Mouse (Mus musculus): ENCODE measurements at regions not wholly inside any gene's neighbourhood (a gene's known extent, or its start where the extent isn't known, plus 50 kb on each side); places are given as distances from the start of the nearest gene placed in this dataset.

- no peak overlapping the region for H3K4me3 ChIP-seq (replicated peaks; ENCODE audit: extremely low read depth, low read depth, low read length)
- WGBS, result 45% methylated on average over 14 of the region's 14 CpGs
- DNase-seq, result peak; percentile 3
- TF ChIP-seq CTCF (IDR thresholded peaks at IDR 0.05; ENCODE audit: insufficient read depth, low read length) (no peak), POLR2A (IDR thresholded peaks at IDR 0.05; ENCODE audit: borderline replicate concordance, extremely low read depth, low read depth, low read length) (no peak)
- H3K4me1 ChIP-seq (ENCODE audit: control insufficient read depth, insufficient read depth, low read length), result no peaks in the 10 kb centered on the region
Observed at GRCm38 (mm10) chr8:66777115-66777877, 80.3 kb downstream of the Npy1r start.

- 88% methylated on average over 1 of the region's 1 CpGs for WGBS
- H3K4me3 ChIP-seq (replicated peaks; ENCODE audit: extremely low read depth, low read depth, low read length), result no peak overlapping the region
- no peak for TF ChIP-seq POLR2A (IDR thresholded peaks at IDR 0.05; ENCODE audit: borderline replicate concordance, extremely low read depth, low read depth, low read length)
- TF ChIP-seq CTCF (IDR thresholded peaks at IDR 0.05; ENCODE audit: insufficient read depth, low read length), result no peak
- DNase-seq, result no peak
- no peaks in the 10 kb centered on the region for H3K4me1 ChIP-seq (ENCODE audit: control insufficient read depth, insufficient read depth, low read length)
Observed at GRCm38 (mm10) chr8:66779622-66780021, 80.4 kb upstream of the Naf1 start.

- no peaks in the 10 kb centered on the region for H3K4me1 ChIP-seq (ENCODE audit: control insufficient read depth, insufficient read depth, low read length)
- TF ChIP-seq CTCF (IDR thresholded peaks at IDR 0.05; ENCODE audit: insufficient read depth, low read length), result no peak
- TF ChIP-seq POLR2A (IDR thresholded peaks at IDR 0.05; ENCODE audit: borderline replicate concordance, extremely low read depth, low read depth, low read length), result no peak
- WGBS, result 45% methylated on average over 2 of the region's 2 CpGs
- no peak for DNase-seq
- no peak overlapping the region for H3K4me3 ChIP-seq (replicated peaks; ENCODE audit: extremely low read depth, low read depth, low read length)
Observed at GRCm38 (mm10) chr8:66782656-66783055, 77.4 kb upstream of the Naf1 start.

GRCm38 (mm10) chr8:66785996-66786395, 74.0 kb upstream of the Naf1 start:
- TF ChIP-seq CTCF (IDR thresholded peaks at IDR 0.05; ENCODE audit: insufficient read depth, low read length) (no peak), POLR2A (IDR thresholded peaks at IDR 0.05; ENCODE audit: borderline replicate concordance, extremely low read depth, low read depth, low read length) (no peak)
- no peak for DNase-seq
- WGBS, result 49% methylated on average over 3 of the region's 3 CpGs
- Histone ChIP-seq H3K4me1 (ENCODE audit: control insufficient read depth, insufficient read depth, low read length) (no peaks in the 10 kb centered on the region), H3K4me3 (replicated peaks; ENCODE audit: extremely low read depth, low read depth, low read length) (no peak overlapping the region)

Measured in lung, adult 2 months (tissue).